Mouse (Mus musculus): Measurements from ENCODE around the gene Olfr480. TPM values are rescaled to one million over a fixed set of nuclear protein-coding genes. Genes with fewer than 3 reads are reported as not detected.

The Olfr480 gene
- polyA plus RNA-seq (2012; rRNA removed) = not detected in 2 replicates

DNA sequence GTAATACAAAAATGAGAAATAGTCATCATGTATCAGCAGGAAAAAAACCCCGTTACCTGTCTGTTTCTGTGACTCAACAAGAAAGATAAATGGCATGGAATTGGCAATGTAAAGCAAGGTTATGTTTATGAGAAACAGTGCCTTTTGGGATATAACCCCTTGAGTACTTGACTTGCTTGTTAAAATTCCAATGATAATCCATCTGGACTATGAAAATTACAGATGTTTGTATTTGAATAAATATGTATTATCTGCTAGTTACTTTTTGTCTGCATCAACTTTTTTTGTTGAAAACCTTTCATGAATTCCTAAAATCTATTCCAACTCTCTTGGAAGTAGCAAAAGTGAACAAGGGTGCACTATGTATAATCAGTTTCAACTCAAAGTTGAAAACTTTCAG, at the start of gene Olfr480:
Gene Olfr480, minus strand, starts transcription at position 101 of the 400 bp plus-strand sequence.
- Histone ChIP-seq H3K4me1 (replicated peaks; ENCODE audit: control insufficient read depth, insufficient read depth, low read length) (no peaks in the 10 kb centered on the region), H3K4me3 (ENCODE audit: control insufficient read depth, insufficient read depth, low read length) (no peak within 1 kb of the TSS), H3K36me3 (ENCODE audit: control insufficient read depth, insufficient read depth, low read length) (no peaks in the 10 kb centered on the region), H3K27ac (ENCODE audit: control insufficient read depth, insufficient read depth, low read length) (no peak within 1 kb of the TSS), H3K27me3 (ENCODE audit: control insufficient read depth, insufficient read depth, low read length) (no peaks in the 10 kb centered on the region)
- 93% methylated on average over 1 of the region's 1 CpGs for WGBS
- TF ChIP-seq POLR2A (IDR thresholded peaks at IDR 0.05; ENCODE audit: control insufficient read depth, extremely low read depth, insufficient read depth, low read length, poor library complexity) = no peak
- no peak for TF ChIP-seq CTCF (IDR thresholded peaks at IDR 0.05; ENCODE audit: borderline replicate concordance, control insufficient read depth, extremely low read depth, insufficient read depth, low read length, poor library complexity)
- no peak for DNase-seq

DNA sequence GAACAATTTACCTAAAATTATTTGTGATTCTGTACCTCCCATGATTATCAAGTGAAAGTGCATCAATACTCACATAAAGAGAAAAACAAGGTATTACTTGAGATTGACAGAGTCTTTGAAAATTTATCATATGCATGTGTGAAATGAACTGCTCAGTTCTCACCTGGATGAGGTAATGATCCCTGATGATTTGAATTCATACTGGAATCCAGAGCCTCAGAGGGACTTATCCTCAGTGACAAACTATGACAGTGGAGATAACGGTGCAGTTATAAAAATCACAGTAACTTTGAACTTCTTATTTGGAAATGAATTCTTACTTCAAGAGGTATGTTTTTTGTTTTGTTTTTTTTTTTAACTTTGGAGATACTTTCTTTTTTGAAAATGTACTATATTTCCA, 33.4 kb upstream of the Olfr480 start, which contains the start of gene Olfr483:
Gene Olfr483, plus strand, starts transcription at position 301 of the 400 bp plus-strand sequence.
- WGBS = 98% methylated on average over 1 of the region's 1 CpGs

DNA sequence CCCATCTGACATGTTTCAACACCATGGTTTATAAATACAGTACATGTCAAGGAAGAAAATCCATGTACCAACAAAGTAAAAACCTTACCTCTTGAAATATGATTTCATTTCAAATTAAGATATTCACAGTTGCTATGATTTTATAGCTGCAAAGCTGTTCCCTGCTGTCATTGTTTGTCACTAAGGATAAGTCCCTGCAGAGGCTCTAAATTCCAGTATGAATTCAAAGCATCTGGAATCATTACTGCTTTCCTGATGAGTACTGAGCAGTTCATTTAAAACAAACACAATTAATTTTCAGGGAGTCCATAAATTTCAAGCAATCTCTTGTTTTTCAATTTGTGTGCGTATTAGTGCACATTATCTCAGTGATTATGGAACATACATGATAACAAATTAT, 30.3 kb upstream of the Olfr480 start, which contains the start of gene Olfr482:
Gene Olfr482, minus strand, starts transcription at position 101 of the 400 bp plus-strand sequence.
- no peak for DNase-seq
- Histone ChIP-seq H3K4me1 (replicated peaks; ENCODE audit: control insufficient read depth, insufficient read depth, low read length) (no peaks in the 10 kb centered on the region), H3K27ac (ENCODE audit: control insufficient read depth, insufficient read depth, low read length) (no peak within 1 kb of the TSS), H3K27me3 (ENCODE audit: control insufficient read depth, insufficient read depth, low read length) (no peaks in the 10 kb centered on the region), H3K4me3 (ENCODE audit: control insufficient read depth, insufficient read depth, low read length) (no peak within 1 kb of the TSS), H3K36me3 (ENCODE audit: control insufficient read depth, insufficient read depth, low read length) (no peaks in the 10 kb centered on the region)
- TF ChIP-seq CTCF (IDR thresholded peaks at IDR 0.05; ENCODE audit: borderline replicate concordance, control insufficient read depth, extremely low read depth, insufficient read depth, low read length, poor library complexity) = no peak
- TF ChIP-seq POLR2A (IDR thresholded peaks at IDR 0.05; ENCODE audit: control insufficient read depth, extremely low read depth, insufficient read depth, low read length, poor library complexity) = no peak
- 92% methylated on average over 1 of the region's 1 CpGs for WGBS

More for the DNA sequence above, 33.4 kb upstream of the Olfr480 start, which contains the start of gene Olfr483:
- TF ChIP-seq CTCF (IDR thresholded peaks at IDR 0.05; ENCODE audit: borderline replicate concordance, control insufficient read depth, extremely low read depth, insufficient read depth, low read length, poor library complexity) (no peak), POLR2A (IDR thresholded peaks at IDR 0.05; ENCODE audit: control insufficient read depth, extremely low read depth, insufficient read depth, low read length, poor library complexity) (no peak)
- no peaks in the 10 kb centered on the region for H3K27me3 ChIP-seq (ENCODE audit: control insufficient read depth, insufficient read depth, low read length)
- no peak within 1 kb of the TSS for H3K27ac ChIP-seq (ENCODE audit: control insufficient read depth, insufficient read depth, low read length)
- H3K36me3 ChIP-seq (ENCODE audit: control insufficient read depth, insufficient read depth, low read length) = no peaks in the 10 kb centered on the region
- no peak within 1 kb of the TSS for H3K4me3 ChIP-seq (ENCODE audit: control insufficient read depth, insufficient read depth, low read length)
- H3K4me1 ChIP-seq (replicated peaks; ENCODE audit: control insufficient read depth, insufficient read depth, low read length) = no peaks in the 10 kb centered on the region
- no peak for DNase-seq

DNA sequence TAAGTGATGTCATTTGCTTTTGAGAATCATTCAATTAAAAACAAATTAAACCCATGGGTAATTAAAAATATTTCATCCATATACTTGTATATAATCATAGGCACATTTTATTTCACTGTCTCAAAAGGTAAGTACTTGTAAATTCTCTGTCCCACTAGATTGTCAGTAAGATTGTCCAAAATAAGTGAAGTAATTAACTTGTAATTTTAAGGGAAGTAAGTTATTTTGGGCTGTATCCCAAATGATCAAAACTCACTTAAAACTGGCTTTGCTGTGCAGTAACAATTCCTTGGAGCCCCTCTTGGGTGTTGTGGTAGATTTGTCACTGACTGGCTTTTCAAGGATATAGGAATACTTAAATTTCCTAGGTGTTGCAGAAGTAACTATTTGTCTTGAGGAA, 12.4 kb upstream of the Olfr480 start, which contains the start of gene Olfr481:
Gene Olfr481, plus strand, starts transcription at position 301 of the 400 bp plus-strand sequence.
- no peaks in the 10 kb centered on the region for H3K27me3 ChIP-seq (ENCODE audit: control insufficient read depth, insufficient read depth, low read length)
- no peak within 1 kb of the TSS for H3K27ac ChIP-seq (ENCODE audit: control insufficient read depth, insufficient read depth, low read length)
- DNase-seq = no peak
- no peaks in the 10 kb centered on the region for H3K36me3 ChIP-seq (ENCODE audit: control insufficient read depth, insufficient read depth, low read length)
- TF ChIP-seq POLR2A (IDR thresholded peaks at IDR 0.05; ENCODE audit: control insufficient read depth, extremely low read depth, insufficient read depth, low read length, poor library complexity) = no peak
- no peak for TF ChIP-seq CTCF (IDR thresholded peaks at IDR 0.05; ENCODE audit: borderline replicate concordance, control insufficient read depth, extremely low read depth, insufficient read depth, low read length, poor library complexity)
- no peak within 1 kb of the TSS for H3K4me3 ChIP-seq (ENCODE audit: control insufficient read depth, insufficient read depth, low read length)
- H3K4me1 ChIP-seq (replicated peaks; ENCODE audit: control insufficient read depth, insufficient read depth, low read length) = no peaks in the 10 kb centered on the region

DNA sequence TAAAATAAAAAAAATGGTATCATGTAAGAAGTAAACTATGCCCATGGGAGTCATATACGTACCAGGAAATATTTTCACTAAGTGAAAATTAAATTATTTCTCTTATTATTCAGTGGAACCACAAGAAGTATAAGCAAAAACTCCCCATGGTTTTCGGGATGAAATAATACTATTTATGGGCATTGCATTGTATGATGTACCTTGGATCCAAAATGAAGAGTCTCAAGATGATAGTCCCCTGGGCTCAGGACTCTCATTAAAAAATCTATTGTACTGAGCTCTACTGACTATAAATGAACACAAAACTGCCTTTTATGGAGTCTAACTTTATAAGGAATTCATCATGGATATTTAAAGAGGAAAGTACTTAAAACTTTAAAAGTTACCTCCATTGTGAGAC, 16.8 kb downstream of the Olfr480 start, which contains the start of gene Olfr479:
Gene Olfr479, plus strand, starts transcription at position 301 of the 400 bp plus-strand sequence.
- H3K4me1 ChIP-seq (replicated peaks; ENCODE audit: control insufficient read depth, insufficient read depth, low read length) = no peaks in the 10 kb centered on the region
- H3K27me3 ChIP-seq (ENCODE audit: control insufficient read depth, insufficient read depth, low read length) = no peaks in the 10 kb centered on the region
- 92% methylated on average over 2 of the region's 2 CpGs for WGBS
- H3K4me3 ChIP-seq (ENCODE audit: control insufficient read depth, insufficient read depth, low read length) = no peak within 1 kb of the TSS
- TF ChIP-seq POLR2A (IDR thresholded peaks at IDR 0.05; ENCODE audit: control insufficient read depth, extremely low read depth, insufficient read depth, low read length, poor library complexity) (no peak), CTCF (IDR thresholded peaks at IDR 0.05; ENCODE audit: borderline replicate concordance, control insufficient read depth, extremely low read depth, insufficient read depth, low read length, poor library complexity) (no peak)
- no peak for DNase-seq
- H3K36me3 ChIP-seq (ENCODE audit: control insufficient read depth, insufficient read depth, low read length) = no peaks in the 10 kb centered on the region
- no peak within 1 kb of the TSS for H3K27ac ChIP-seq (ENCODE audit: control insufficient read depth, insufficient read depth, low read length)

DNA sequence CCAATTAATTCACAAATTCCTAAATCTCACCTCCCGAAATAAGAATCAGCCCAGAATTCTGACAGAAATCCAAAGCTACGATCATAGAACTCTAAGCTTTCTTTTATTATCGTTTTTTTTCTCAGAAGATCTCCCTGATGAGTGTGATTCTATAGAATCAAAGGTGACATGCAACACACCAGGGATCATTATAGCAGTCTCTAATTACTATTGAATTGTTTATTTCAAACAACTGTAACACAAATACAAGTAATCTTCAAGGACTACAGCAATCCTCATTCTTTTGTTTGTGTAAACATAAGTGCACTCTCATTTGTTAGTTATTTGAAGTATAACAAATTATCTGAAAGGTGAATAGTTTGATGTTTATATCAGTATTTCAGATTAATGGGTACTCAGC, 33.3 kb downstream of the Olfr480 start, which contains the start of gene Olfr478:
Gene Olfr478, minus strand, starts transcription at position 101 of the 400 bp plus-strand sequence.
- TF ChIP-seq CTCF (IDR thresholded peaks at IDR 0.05; ENCODE audit: borderline replicate concordance, control insufficient read depth, extremely low read depth, insufficient read depth, low read length, poor library complexity) = no peak
- TF ChIP-seq POLR2A (IDR thresholded peaks at IDR 0.05; ENCODE audit: control insufficient read depth, extremely low read depth, insufficient read depth, low read length, poor library complexity) = no peak
- Histone ChIP-seq H3K36me3 (ENCODE audit: control insufficient read depth, insufficient read depth, low read length) (no peaks in the 10 kb centered on the region), H3K27me3 (ENCODE audit: control insufficient read depth, insufficient read depth, low read length) (no peaks in the 10 kb centered on the region), H3K27ac (ENCODE audit: control insufficient read depth, insufficient read depth, low read length) (no peak within 1 kb of the TSS), H3K4me3 (ENCODE audit: control insufficient read depth, insufficient read depth, low read length) (no peak within 1 kb of the TSS), H3K4me1 (replicated peaks; ENCODE audit: control insufficient read depth, insufficient read depth, low read length) (no peaks in the 10 kb centered on the region)
- WGBS = 86% methylated on average over 3 of the region's 3 CpGs
- no peak for DNase-seq

Other genes starting within 250 kb of the Olfr480 start
- not detected in 2 replicates for gene Olfr469, start 241.8 kb downstream of the Olfr480 start, polyA plus RNA-seq (2012; rRNA removed)
- not detected in 2 replicates for gene Olfr470, start 219.9 kb downstream of the Olfr480 start, polyA plus RNA-seq (2012; rRNA removed)
- not detected in 2 replicates for gene Olfr472, start 169.4 kb downstream of the Olfr480 start, polyA plus RNA-seq (2012; rRNA removed)
- not detected in 2 replicates for gene Olfr473, start 136.9 kb downstream of the Olfr480 start, polyA plus RNA-seq (2012; rRNA removed)
- gene Olfr474, start 112.7 kb downstream of the Olfr480 start, polyA plus RNA-seq (2012; rRNA removed) = not detected in 2 replicates
- not detected in 2 replicates for gene Olfr476, start 102.5 kb downstream of the Olfr480 start, polyA plus RNA-seq (2012; rRNA removed)
- not detected in 2 replicates for gene Olfr477, start 80.7 kb downstream of the Olfr480 start, polyA plus RNA-seq (2012; rRNA removed)
- gene Olfr478, start 33.4 kb downstream of the Olfr480 start, polyA plus RNA-seq (2012; rRNA removed) = not detected in 2 replicates
- not detected in 2 replicates for gene Olfr479, start 16.7 kb downstream of the Olfr480 start, polyA plus RNA-seq (2012; rRNA removed)
- not detected in 2 replicates for gene Olfr481, start 12.5 kb upstream of the Olfr480 start, polyA plus RNA-seq (2012; rRNA removed)
- not detected in 2 replicates for gene Olfr482, start 30.2 kb upstream of the Olfr480 start, polyA plus RNA-seq (2012; rRNA removed)
- not detected in 2 replicates for gene Olfr483, start 33.5 kb upstream of the Olfr480 start, polyA plus RNA-seq (2012; rRNA removed)
- gene Olfr484, start 60.1 kb upstream of the Olfr480 start, polyA plus RNA-seq (2012; rRNA removed) = not detected in 2 replicates
- gene Olfr485, start 92.5 kb upstream of the Olfr480 start, polyA plus RNA-seq (2012; rRNA removed) = not detected in 2 replicates
- gene Olfr486, start 105.4 kb upstream of the Olfr480 start, polyA plus RNA-seq (2012; rRNA removed) = not detected in 2 replicates
- not detected in 2 replicates for gene Olfr487, start 147.3 kb upstream of the Olfr480 start, polyA plus RNA-seq (2012; rRNA removed)
- gene Olfr488, start 191.0 kb upstream of the Olfr480 start, polyA plus RNA-seq (2012; rRNA removed) = not detected in 2 replicates
- not detected in 2 replicates for gene Olfr490, start 221.6 kb upstream of the Olfr480 start, polyA plus RNA-seq (2012; rRNA removed)
- not detected in 2 replicates for gene Olfr491, start 246.1 kb upstream of the Olfr480 start, polyA plus RNA-seq (2012; rRNA removed)

Measured in thymus, adult 2 months (tissue).